Mouse (Mus musculus): Measurements from ENCODE around the gene Brd4. TPM values are rescaled to one million over a fixed set of nuclear protein-coding genes. Genes with fewer than 3 reads are reported as not detected.

Gene Brd4
- polyA plus RNA-seq, 1 experiment = 107 TPM

GRCm38 (mm10) chr17:32179621-32180491 lies 104.7 kb downstream of the Brd4 start:
- H3K36me3 ChIP-seq (ENCODE audit: control insufficient read depth, insufficient read depth, low read length) = no peaks in the 10 kb centered on the region
- H3K4me3 ChIP-seq (ENCODE audit: control insufficient read depth, insufficient read depth, low read length) = no peak overlapping the region
- TF ChIP-seq CTCF (IDR thresholded peaks at IDR 0.05; ENCODE audit: borderline replicate concordance, control insufficient read depth, extremely low read depth, insufficient read depth, low read length, poor library complexity) = no peak
- no peak for TF ChIP-seq POLR2A (IDR thresholded peaks at IDR 0.05; ENCODE audit: control insufficient read depth, extremely low read depth, insufficient read depth, low read length, poor library complexity)
- no peak overlapping the region for H3K27ac ChIP-seq (ENCODE audit: control insufficient read depth, insufficient read depth, low read length)
- no peaks in the 10 kb centered on the region for H3K27me3 ChIP-seq (ENCODE audit: control insufficient read depth, insufficient read depth, low read length)
- no peaks in the 10 kb centered on the region for H3K4me1 ChIP-seq (replicated peaks; ENCODE audit: control insufficient read depth, insufficient read depth, low read length)
- DNase-seq = no peak
- 90% methylated on average over 11 of the region's 11 CpGs for WGBS

GRCm38 (mm10) chr17:32176919-32177318 lies 107.6 kb downstream of the Brd4 start:
- H3K4me3 ChIP-seq (ENCODE audit: control insufficient read depth, insufficient read depth, low read length) = no peak overlapping the region
- no peak overlapping the region for H3K27ac ChIP-seq (ENCODE audit: control insufficient read depth, insufficient read depth, low read length)
- no peaks in the 10 kb centered on the region for H3K27me3 ChIP-seq (ENCODE audit: control insufficient read depth, insufficient read depth, low read length)
- H3K36me3 ChIP-seq (ENCODE audit: control insufficient read depth, insufficient read depth, low read length) = no peaks in the 10 kb centered on the region
- TF ChIP-seq POLR2A (IDR thresholded peaks at IDR 0.05; ENCODE audit: control insufficient read depth, extremely low read depth, insufficient read depth, low read length, poor library complexity) (no peak), CTCF (IDR thresholded peaks at IDR 0.05; ENCODE audit: borderline replicate concordance, control insufficient read depth, extremely low read depth, insufficient read depth, low read length, poor library complexity) (no peak)
- 84% methylated on average over 4 of the region's 4 CpGs for WGBS
- no peak for DNase-seq
- no peaks in the 10 kb centered on the region for H3K4me1 ChIP-seq (replicated peaks; ENCODE audit: control insufficient read depth, insufficient read depth, low read length)

- DNase-seq = no peak
- H3K27ac ChIP-seq (ENCODE audit: control insufficient read depth, insufficient read depth, low read length) = no peak overlapping the region
- H3K4me1 ChIP-seq (replicated peaks; ENCODE audit: control insufficient read depth, insufficient read depth, low read length) = peaks cover 7% of the 10 kb centered on the region
- WGBS = 93% methylated on average over 7 of the region's 7 CpGs
- H3K27me3 ChIP-seq (ENCODE audit: control insufficient read depth, insufficient read depth, low read length) = no peaks in the 10 kb centered on the region
- H3K36me3 ChIP-seq (ENCODE audit: control insufficient read depth, insufficient read depth, low read length) = no peaks in the 10 kb centered on the region
- no peak for TF ChIP-seq POLR2A (IDR thresholded peaks at IDR 0.05; ENCODE audit: control insufficient read depth, extremely low read depth, insufficient read depth, low read length, poor library complexity)
- TF ChIP-seq CTCF (IDR thresholded peaks at IDR 0.05; ENCODE audit: borderline replicate concordance, control insufficient read depth, extremely low read depth, insufficient read depth, low read length, poor library complexity) = no peak
- no peak overlapping the region for H3K4me3 ChIP-seq (ENCODE audit: control insufficient read depth, insufficient read depth, low read length)
Measured at GRCm38 (mm10) chr17:32173166-32173565, 111.4 kb downstream of the Brd4 start.

GRCm38 (mm10) chr17:32172485-32172884 lies 112.0 kb downstream of the Brd4 start:
- Histone ChIP-seq H3K4me3 (ENCODE audit: control insufficient read depth, insufficient read depth, low read length) (no peak overlapping the region), H3K4me1 (replicated peaks; ENCODE audit: control insufficient read depth, insufficient read depth, low read length) (peaks cover 7% of the 10 kb centered on the region), H3K27me3 (ENCODE audit: control insufficient read depth, insufficient read depth, low read length) (no peaks in the 10 kb centered on the region), H3K36me3 (ENCODE audit: control insufficient read depth, insufficient read depth, low read length) (no peaks in the 10 kb centered on the region), H3K27ac (ENCODE audit: control insufficient read depth, insufficient read depth, low read length) (no peak overlapping the region)
- DNase-seq = no peak
- TF ChIP-seq CTCF (IDR thresholded peaks at IDR 0.05; ENCODE audit: borderline replicate concordance, control insufficient read depth, extremely low read depth, insufficient read depth, low read length, poor library complexity) (no peak), POLR2A (IDR thresholded peaks at IDR 0.05; ENCODE audit: control insufficient read depth, extremely low read depth, insufficient read depth, low read length, poor library complexity) (no peak)
- 51% methylated on average over 2 of the region's 2 CpGs for WGBS

GRCm38 (mm10) chr17:32169518-32170225 lies 114.8 kb downstream of the Brd4 start:
- DNase-seq = peak; percentile 61
- WGBS = 21% methylated on average over 4 of the region's 4 CpGs
- Histone ChIP-seq H3K4me1 (replicated peaks; ENCODE audit: control insufficient read depth, insufficient read depth, low read length) (peaks cover 18% of the 10 kb centered on the region), H3K4me3 (ENCODE audit: control insufficient read depth, insufficient read depth, low read length) (no peak overlapping the region), H3K27ac (ENCODE audit: control insufficient read depth, insufficient read depth, low read length) (no peak overlapping the region), H3K36me3 (ENCODE audit: control insufficient read depth, insufficient read depth, low read length) (no peaks in the 10 kb centered on the region), H3K27me3 (ENCODE audit: control insufficient read depth, insufficient read depth, low read length) (no peaks in the 10 kb centered on the region)
- TF ChIP-seq CTCF (IDR thresholded peaks at IDR 0.05; ENCODE audit: borderline replicate concordance, control insufficient read depth, extremely low read depth, insufficient read depth, low read length, poor library complexity) (no peak), POLR2A (IDR thresholded peaks at IDR 0.05; ENCODE audit: control insufficient read depth, extremely low read depth, insufficient read depth, low read length, poor library complexity) (no peak)

- Histone ChIP-seq H3K36me3 (ENCODE audit: control insufficient read depth, insufficient read depth, low read length) (no peaks in the 10 kb centered on the region), H3K4me1 (replicated peaks; ENCODE audit: control insufficient read depth, insufficient read depth, low read length) (peaks cover 43% of the 10 kb centered on the region), H3K27me3 (ENCODE audit: control insufficient read depth, insufficient read depth, low read length) (no peaks in the 10 kb centered on the region), H3K4me3 (ENCODE audit: control insufficient read depth, insufficient read depth, low read length) (peak within 1 kb of the TSS; percentile 61), H3K27ac (ENCODE audit: control insufficient read depth, insufficient read depth, low read length) (peak within 1 kb of the TSS; percentile 71; the same call in 1 of the 2 replicates)
- WGBS = 3% methylated on average over 23 of the region's 39 CpGs
- peak; percentile 72 for DNase-seq
- 0 out of 2 replicates have a peak, but pooled peaks have one; percentile 19 for TF ChIP-seq POLR2A (IDR thresholded peaks at IDR 0.05; ENCODE audit: control insufficient read depth, extremely low read depth, insufficient read depth, low read length, poor library complexity)
- TF ChIP-seq CTCF (IDR thresholded peaks at IDR 0.05; ENCODE audit: borderline replicate concordance, control insufficient read depth, extremely low read depth, insufficient read depth, low read length, poor library complexity) = no peak
Measured at GRCm38 (mm10) chr17:32166687-32167086, 117.8 kb downstream of the Brd4 start, which contains the start of gene Notch3. TSS of gene Notch3 (minus strand) at chr17:32166852.
